Mouse (Mus musculus) E14TG2a.4 (cell line): ENCODE data around the gene Fezf2.

Experiments used
- H3K27me3 ChIP-seq: 2 replicates; pipeline ENCODE4 v1.6.1; 2014; ENCODE audit warnings: low read length, control low read depth; ENCODE audit not compliant: insufficient read depth
- H3K36me3 ChIP-seq: 2 replicates; pipeline ENCODE4 v1.6.1; 2014; ENCODE audit warnings: low read length, control low read depth; ENCODE audit not compliant: insufficient read depth
- H3K4me1 ChIP-seq: replicated peaks from 2 replicates; pipeline ENCODE4 v1.6.1; 2014; ENCODE audit warnings: low read depth, low read length, control low read depth
- H3K4me3 ChIP-seq: replicated peaks from 2 replicates; pipeline ENCODE4 v1.5.1; 2014; ENCODE audit warnings: mild to moderate bottlenecking, low read length
- H3K9me3 ChIP-seq: 2 replicates; pipeline ENCODE4 v1.6.1; 2014; ENCODE audit warnings: low read length, control low read depth
- CTCF ChIP-seq: conservative IDR thresholded peaks from 2 replicates; pipeline ENCODE4 v1.5.1; 2014; ENCODE audit warnings: low read length
- NANOG ChIP-seq: IDR thresholded peaks from 2 replicates; pipeline ENCODE4 v1.6.1; 2014; ENCODE audit warnings: borderline replicate concordance, low read length, mixed read lengths
- POU5F1 ChIP-seq: IDR thresholded peaks from 2 replicates; pipeline ENCODE4 v1.6.1; 2014; ENCODE audit warnings: low read length, borderline replicate concordance

Fezf2 gene

GRCm38 (mm10) chr14:12348089-12348488 is at the start of gene Fezf2:
TSS of gene Fezf2 (minus strand) at chr14:12348189.
- TF ChIP-seq POU5F1 (no peak), CTCF (no peak), NANOG (no peak)
- Histone ChIP-seq H3K36me3 (no peaks in the 10 kb centered on the region), H3K27me3 (peaks cover 88% of the 10 kb centered on the region), H3K4me3 (no peak within 1 kb of the TSS), H3K4me1 (peaks cover 40% of the 10 kb centered on the region), H3K9me3 (no peaks in the 10 kb centered on the region)

DNA sequence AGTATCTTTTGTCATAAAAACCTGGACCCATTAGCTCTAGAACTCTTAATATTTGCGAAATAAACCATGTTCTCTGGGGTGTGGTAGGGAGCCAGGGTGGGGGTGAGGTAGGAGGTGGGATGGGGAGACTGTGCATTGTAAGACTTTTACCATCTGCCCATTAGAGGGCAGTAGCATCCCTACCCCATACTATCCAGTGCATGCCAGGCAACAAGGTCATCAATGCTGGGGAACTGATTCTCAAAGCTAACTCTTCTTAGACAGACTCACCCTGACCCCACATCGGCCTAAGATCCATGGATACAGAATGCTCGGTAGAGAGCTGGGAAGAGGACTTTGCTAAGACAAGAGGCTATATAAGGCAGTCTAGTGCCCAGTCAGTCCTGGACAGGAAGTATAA is 49.6 kb upstream of the Fezf2 start:
- Histone ChIP-seq H3K4me3 (no peak overlapping the region), H3K36me3 (no peaks in the 10 kb centered on the region), H3K9me3 (no peaks in the 10 kb centered on the region), H3K27me3 (no peaks in the 10 kb centered on the region), H3K4me1 (peaks cover 12% of the 10 kb centered on the region)
- peak; percentile 22 for TF ChIP-seq CTCF
- no peak for TF ChIP-seq POU5F1

DNA sequence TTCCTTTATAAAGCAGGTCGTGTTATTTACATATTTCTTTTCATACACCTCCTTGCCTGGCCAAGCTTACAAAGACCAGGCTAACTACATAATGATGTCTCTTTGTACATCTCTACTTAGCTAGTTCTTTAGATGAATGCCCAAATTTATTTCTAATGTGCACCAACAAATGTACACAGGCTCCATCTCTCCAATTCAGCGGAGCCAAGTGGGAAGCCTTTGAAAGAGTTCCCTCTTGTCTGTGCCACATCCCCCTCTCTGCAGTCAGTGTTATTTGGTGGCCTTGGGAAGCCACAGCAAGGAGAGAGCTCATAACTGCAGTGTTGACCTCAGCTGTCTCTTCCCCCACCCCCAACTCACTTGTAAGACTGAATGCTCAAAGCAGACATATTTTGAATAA is 46.3 kb upstream of the Fezf2 start:
- Histone ChIP-seq H3K9me3 (no peaks in the 10 kb centered on the region), H3K27me3 (no peaks in the 10 kb centered on the region; the same call in 1 of the 2 replicates), H3K4me3 (no peak overlapping the region), H3K4me1 (peaks cover 33% of the 10 kb centered on the region), H3K36me3 (no peaks in the 10 kb centered on the region)
- TF ChIP-seq POU5F1 (no peak), CTCF (no peak), NANOG (no peak)

GRCm38 (mm10) chr14:12393271-12393861 is 45.4 kb upstream of the Fezf2 start:
- Histone ChIP-seq H3K9me3 (no peaks in the 10 kb centered on the region), H3K36me3 (no peaks in the 10 kb centered on the region), H3K4me1 (peaks cover 42% of the 10 kb centered on the region), H3K27me3 (no peaks in the 10 kb centered on the region; the same call in 1 of the 2 replicates), H3K4me3 (peak overlapping the region; percentile 62)
- no peak for TF ChIP-seq CTCF
- TF ChIP-seq NANOG: no peak
- no peak for TF ChIP-seq POU5F1

GRCm38 (mm10) chr14:12391167-12391566 is 43.2 kb upstream of the Fezf2 start:
- H3K27me3 ChIP-seq: peaks cover 17% of the 10 kb centered on the region
- H3K4me1 ChIP-seq: peaks cover 50% of the 10 kb centered on the region
- TF ChIP-seq NANOG (no peak), POU5F1 (no peak), CTCF (no peak)
- H3K36me3 ChIP-seq: no peaks in the 10 kb centered on the region
- H3K9me3 ChIP-seq: no peaks in the 10 kb centered on the region
- no peak overlapping the region for H3K4me3 ChIP-seq

GRCm38 (mm10) chr14:12388806-12389436 is 40.9 kb upstream of the Fezf2 start:
- H3K27me3 ChIP-seq: peaks cover 19% of the 10 kb centered on the region
- H3K4me3 ChIP-seq: no peak overlapping the region
- H3K4me1 ChIP-seq: peaks cover 50% of the 10 kb centered on the region
- TF ChIP-seq CTCF (no peak), NANOG (peak; percentile 48; the same call in 1 of the 2 replicates)
- no peaks in the 10 kb centered on the region for H3K9me3 ChIP-seq
- no peaks in the 10 kb centered on the region for H3K36me3 ChIP-seq

GRCm38 (mm10) chr14:12388192-12388795 is 40.3 kb upstream of the Fezf2 start:
- H3K4me3 ChIP-seq: no peak overlapping the region
- TF ChIP-seq CTCF (no peak), POU5F1 (no peak), NANOG (no peak)
- peaks cover 19% of the 10 kb centered on the region for H3K27me3 ChIP-seq
- H3K4me1 ChIP-seq: peaks cover 45% of the 10 kb centered on the region
- H3K9me3 ChIP-seq: no peaks in the 10 kb centered on the region
- H3K36me3 ChIP-seq: no peaks in the 10 kb centered on the region

- Histone ChIP-seq H3K4me3 (no peak overlapping the region), H3K36me3 (no peaks in the 10 kb centered on the region), H3K4me1 (peaks cover 36% of the 10 kb centered on the region), H3K27me3 (peaks cover 21% of the 10 kb centered on the region), H3K9me3 (no peaks in the 10 kb centered on the region)
- TF ChIP-seq POU5F1 (no peak), CTCF (no peak), NANOG (no peak)
Observed at GRCm38 (mm10) chr14:12387176-12387575, 39.2 kb upstream of the Fezf2 start.

GRCm38 (mm10) chr14:12377883-12378282 is 29.9 kb upstream of the Fezf2 start:
- no peak for TF ChIP-seq CTCF
- TF ChIP-seq POU5F1: no peak
- no peak for TF ChIP-seq NANOG

More at GRCm38 (mm10) chr14:12377883-12378282, 29.9 kb upstream of the Fezf2 start:
- H3K36me3 ChIP-seq: no peaks in the 10 kb centered on the region
- H3K4me3 ChIP-seq: no peak overlapping the region
- H3K9me3 ChIP-seq: no peaks in the 10 kb centered on the region
- peaks cover 8% of the 10 kb centered on the region; the same call in 1 of the 2 replicates for H3K4me1 ChIP-seq
- peaks cover 21% of the 10 kb centered on the region for H3K27me3 ChIP-seq
